Mouse (Mus musculus) hindbrain, postnatal 0 days (tissue): ENCODE results near the gene Trpc7. TPM values are rescaled to one million over a fixed set of nuclear protein-coding genes. Genes with fewer than 3 reads are reported as not detected.

Experiments used
- ATAC-seq: fragments of 200-750 bp; cut with Nextera tagmentation; 2 replicates; pipeline ENCODE4 v1.8.0; 2017; ENCODE audit warnings: mild to moderate bottlenecking, moderate TSS enrichment, moderate library complexity
- DNase-seq: peaks from one replicate; pipeline ENCODE4 v3.0.0-alpha.2; 2015; ENCODE audit warnings: low spot score
- H3K27ac ChIP-seq: fragments of 300-500 bp; sonication (generic); 2 replicates; pipeline ENCODE4 v1.5.1; 2014; ENCODE audit warnings: mild to moderate bottlenecking
- H3K27me3 ChIP-seq: fragments of 300-500 bp; sonication (generic); 2 replicates; pipeline ENCODE4 v1.6.1; 2014; ENCODE audit warnings: low read length, mixed read lengths; ENCODE audit not compliant: insufficient read depth
- H3K36me3 ChIP-seq: fragments of 300-500 bp; sonication (generic); 2 replicates; pipeline ENCODE4 v1.6.1; 2014; ENCODE audit warnings: low read length, mixed read lengths; ENCODE audit not compliant: insufficient read depth
- H3K4me1 ChIP-seq: fragments of 300-500 bp; sonication (generic); 2 replicates; pipeline ENCODE4 v1.6.1; 2014; ENCODE audit warnings: antibody characterized with exemption, low read length, mixed read lengths; ENCODE audit not compliant: insufficient read depth
- H3K4me2 ChIP-seq: fragments of 300-500 bp; sonication (generic); 2 replicates; pipeline ENCODE4 v1.6.1; 2014; ENCODE audit warnings: low read depth, mild to moderate bottlenecking, low read length, moderate library complexity, mixed read lengths
- H3K4me3 ChIP-seq: fragments of 300-500 bp; sonication (generic); 2 replicates; pipeline ENCODE4 v1.5.1; 2014; ENCODE audit warnings: low read length
- H3K9ac ChIP-seq: fragments of 300-500 bp; sonication (generic); replicated peaks from 2 replicates; pipeline ENCODE4 v1.6.1; 2014; ENCODE audit warnings: mild to moderate bottlenecking, low read length, moderate library complexity, mixed read lengths
- H3K9me3 ChIP-seq: fragments of 300-500 bp; sonication (generic); 2 replicates; pipeline ENCODE4 v1.6.1; 2016; ENCODE audit warnings: low read length, mixed read lengths
- CTCF ChIP-seq: IDR thresholded peaks from 2 replicates; pipeline ENCODE4 v1.5.1; 2016; ENCODE audit warnings: antibody characterized with exemption, control low read depth, low read depth
- WGBS: fragments of 180-500 bp; shearing (Covaris S2); extraction: QIAGEN DNeasy Blood & Tissue Kit; methylation state at CpG from one replicate; pipeline ENCODE4 v1.1.7; 2014; 5-methylcytosine and 5-hydroxymethylcytosine counted together
- polyA plus RNA-seq: library from polyadenylated mRNA; unstranded; fragments of >200 nt; fragmentation: Nextera tagmentation; extraction: Ambion mirVana; gene quantifications from 2 replicates; pipeline ENCODE4 v1.2.1, GENCODE M21; 2015
- total RNA-seq: library from RNA; depleted of rRNA; stranded (reverse); fragments of >200 nt; gene quantifications from 2 replicates; pipeline ENCODE4 v1.2.3, GENCODE M21; 2014

Gene Trpc7
- total and polyA plus RNA-seq, 2 experiments from 2014 or later: 3.3 to 9.6 TPM

DNA sequence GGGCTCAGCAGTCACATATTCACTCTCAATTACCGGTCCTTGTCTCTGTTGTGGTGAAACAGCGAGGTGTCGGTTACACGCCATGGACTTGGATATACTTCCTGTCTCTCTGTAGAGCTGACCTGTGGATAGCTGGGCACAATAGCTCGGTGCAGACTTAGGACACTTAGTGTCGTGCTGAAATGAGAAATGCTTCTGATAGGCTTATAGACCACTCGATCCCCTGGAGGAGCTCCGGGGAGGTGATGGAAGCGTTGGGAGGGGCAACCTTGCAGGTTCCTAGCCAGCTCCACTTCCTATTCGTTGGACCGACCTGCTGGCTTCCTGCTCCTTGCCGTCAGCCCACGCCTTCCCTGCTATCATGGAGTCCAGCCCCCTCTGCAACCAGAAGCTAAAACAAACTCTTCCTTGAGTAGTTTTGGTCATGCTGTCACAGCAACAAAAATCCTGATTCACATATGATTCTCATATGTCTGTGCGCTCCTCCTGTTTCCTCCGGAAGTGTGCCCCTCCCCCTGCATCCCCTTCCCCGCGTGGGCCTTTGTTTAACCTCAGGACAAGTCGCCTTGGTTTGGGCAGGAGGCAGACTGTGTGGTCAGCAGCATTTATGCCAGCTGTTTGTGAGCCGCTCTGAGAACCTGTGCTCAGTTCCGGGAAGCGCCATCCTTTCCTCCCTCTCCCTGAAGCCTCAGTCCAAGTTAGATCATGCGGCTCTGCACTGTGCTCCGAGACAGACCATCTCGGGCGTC is 130.3 kb downstream of the Trpc7 start:
- Histone ChIP-seq H3K27me3 (no peaks in the 10 kb centered on the region), H3K9me3 (no peaks in the 10 kb centered on the region), H3K4me1 (peaks cover 17% of the 10 kb centered on the region), H3K27ac (no peak overlapping the region), H3K4me3 (no peak overlapping the region), H3K9ac (no peak overlapping the region), H3K4me2 (peak overlapping the region; percentile 3), H3K36me3 (no peaks in the 10 kb centered on the region)
- ATAC-seq (no peak), DNase-seq (no peak)
- 51% methylated on average over 25 of the region's 25 CpGs for WGBS
- TF ChIP-seq CTCF: no peak

DNA sequence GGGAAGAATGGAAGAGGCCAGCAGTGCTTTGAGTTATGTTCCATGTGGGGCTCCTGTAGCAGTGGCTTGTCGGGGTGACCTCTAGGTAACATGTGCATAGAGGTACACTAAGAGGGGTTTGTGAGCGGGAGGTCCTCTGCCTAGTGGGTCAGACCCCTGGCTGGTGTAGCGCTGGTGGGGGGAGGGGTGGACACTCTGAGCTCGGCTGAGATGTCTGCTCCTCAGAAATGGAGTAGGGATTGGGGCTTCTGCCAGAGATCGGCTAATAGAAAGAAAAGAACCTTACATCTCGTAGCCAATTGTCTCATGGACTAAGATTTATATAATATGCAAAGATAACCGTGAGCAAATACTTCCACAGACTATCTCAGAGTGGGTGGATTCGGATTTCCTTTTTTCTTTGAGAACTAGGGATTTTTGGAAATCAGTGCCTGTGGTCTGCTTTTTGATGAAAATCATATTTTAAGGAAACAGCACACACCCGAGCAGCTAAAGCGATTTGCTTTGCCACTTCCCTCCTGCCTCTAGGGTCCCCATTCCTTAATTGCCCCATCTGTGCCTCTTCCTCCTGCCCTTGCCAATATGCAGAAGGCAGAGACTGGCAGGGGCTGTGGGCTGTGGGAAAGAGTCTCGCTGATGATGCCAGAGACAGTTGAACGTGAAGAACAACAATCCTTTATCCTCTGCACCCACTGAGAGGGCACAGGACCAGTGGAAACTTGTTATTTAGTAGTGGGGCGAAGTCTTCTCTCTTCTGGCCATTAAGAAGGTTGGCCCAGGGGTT is 133.2 kb downstream of the Trpc7 start:
- no peak for TF ChIP-seq CTCF
- H3K9ac ChIP-seq: no peak overlapping the region
- H3K4me2 ChIP-seq: 0 out of 2 replicates have a peak overlapping the region, but pooled peaks have one; percentile 8
- no peaks in the 10 kb centered on the region for H3K27me3 ChIP-seq
- no peaks in the 10 kb centered on the region for H3K9me3 ChIP-seq
- 0 out of 2 replicates have a peak, but pooled peaks have one; percentile 39 for ATAC-seq
- H3K4me1 ChIP-seq: peaks cover 12% of the 10 kb centered on the region; the same call in 1 of the 2 replicates
- H3K4me3 ChIP-seq: no peak overlapping the region
- no peaks in the 10 kb centered on the region for H3K36me3 ChIP-seq
- peak; percentile 68 for DNase-seq
- 30% methylated on average over 13 of the region's 13 CpGs for WGBS
- H3K27ac ChIP-seq: peak overlapping the region; percentile 11; the same call in 1 of the 2 replicates

DNA sequence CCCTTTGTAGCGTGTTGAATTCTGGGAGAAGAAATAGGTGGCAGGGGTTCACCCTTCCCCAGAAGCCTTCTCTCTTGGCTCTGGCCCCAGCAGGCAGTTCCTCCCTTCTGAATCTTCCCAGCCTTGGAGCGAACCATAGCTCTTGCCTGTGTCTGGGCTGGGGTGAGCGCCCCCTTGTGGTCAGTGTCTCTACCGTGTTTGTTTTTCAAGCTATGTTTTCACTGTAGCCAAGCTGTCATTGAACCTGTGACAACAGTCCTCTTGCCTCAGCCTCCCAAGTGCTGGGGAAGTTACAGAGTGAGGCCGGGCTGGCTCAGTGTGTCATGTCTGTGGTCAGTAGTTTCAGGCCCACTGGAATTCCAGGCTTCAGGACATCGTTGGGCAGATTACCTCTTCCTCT is 137.3 kb downstream of the Trpc7 start:
- Histone ChIP-seq H3K36me3 (no peaks in the 10 kb centered on the region), H3K4me2 (no peak overlapping the region), H3K27me3 (0 out of 2 replicates have a peak, but pooled peaks cover 2% of the 10 kb centered on the region), H3K9me3 (no peaks in the 10 kb centered on the region), H3K4me3 (no peak overlapping the region), H3K9ac (no peak overlapping the region), H3K4me1 (peaks cover 8% of the 10 kb centered on the region; the same call in 1 of the 2 replicates), H3K27ac (no peak overlapping the region)
- 35% methylated on average over 6 of the region's 6 CpGs for WGBS
- peak; percentile 90 for TF ChIP-seq CTCF
- no peak for ATAC-seq
- DNase-seq: peak; percentile 81

DNA sequence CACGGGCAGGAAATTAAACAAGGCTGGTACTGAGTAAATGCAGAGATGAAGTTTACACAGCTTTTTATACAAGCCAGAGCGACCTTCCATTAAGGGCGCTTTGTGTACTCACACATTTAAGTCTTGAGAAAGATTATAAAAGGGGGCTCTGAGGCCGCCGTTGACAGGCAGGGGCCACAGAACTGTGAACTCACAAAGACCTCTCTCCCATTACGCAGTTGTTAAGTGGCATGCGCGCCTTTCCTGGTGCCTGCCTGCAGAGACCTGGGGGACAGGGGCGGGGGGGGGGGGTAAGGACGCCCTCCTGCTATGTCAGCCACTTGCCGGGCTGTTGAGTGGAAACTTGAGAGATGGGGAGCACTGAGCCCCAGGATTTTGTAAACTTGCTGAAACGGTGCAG is 138.6 kb downstream of the Trpc7 start:
- Histone ChIP-seq H3K27ac (no peak overlapping the region), H3K9me3 (no peaks in the 10 kb centered on the region), H3K4me2 (no peak overlapping the region), H3K4me1 (peaks cover 10% of the 10 kb centered on the region), H3K4me3 (no peak overlapping the region), H3K36me3 (no peaks in the 10 kb centered on the region), H3K9ac (no peak overlapping the region), H3K27me3 (peaks cover 12% of the 10 kb centered on the region; the same call in 1 of the 2 replicates)
- no peak for ATAC-seq
- no peak for DNase-seq
- no peak for TF ChIP-seq CTCF
- WGBS: 75% methylated on average over 12 of the region's 12 CpGs

DNA sequence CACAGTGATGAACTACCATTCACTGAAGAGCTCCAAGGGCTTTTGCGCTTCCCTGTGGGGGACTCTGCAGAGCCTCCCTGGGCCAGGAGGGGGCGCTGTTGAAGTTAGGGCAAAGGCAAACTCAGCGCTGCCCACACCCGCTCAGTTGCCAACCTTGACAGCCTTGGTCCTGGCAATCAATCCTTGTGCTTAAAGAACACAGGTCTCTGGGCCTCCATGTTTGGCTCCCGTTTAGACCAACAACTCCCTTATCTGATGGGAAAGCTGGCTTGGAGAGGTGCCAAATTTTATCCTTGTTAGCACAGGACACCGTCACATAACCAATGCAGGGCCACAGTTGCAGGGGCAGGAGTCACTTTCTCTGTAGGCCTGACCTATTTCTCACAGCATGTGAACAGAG is 139.9 kb downstream of the Trpc7 start:
- ATAC-seq (no peak), DNase-seq (no peak)
- peaks cover 10% of the 10 kb centered on the region; the same call in 1 of the 2 replicates for H3K4me1 ChIP-seq
- no peaks in the 10 kb centered on the region for H3K36me3 ChIP-seq
- peak; percentile 31 for TF ChIP-seq CTCF
- peaks cover 26% of the 10 kb centered on the region for H3K27me3 ChIP-seq
- H3K27ac ChIP-seq: no peak overlapping the region
- no peak overlapping the region for H3K4me2 ChIP-seq
- H3K9me3 ChIP-seq: no peaks in the 10 kb centered on the region
- no peak overlapping the region for H3K4me3 ChIP-seq
- H3K9ac ChIP-seq: no peak overlapping the region
- WGBS: 67% methylated on average over 6 of the region's 6 CpGs

DNA sequence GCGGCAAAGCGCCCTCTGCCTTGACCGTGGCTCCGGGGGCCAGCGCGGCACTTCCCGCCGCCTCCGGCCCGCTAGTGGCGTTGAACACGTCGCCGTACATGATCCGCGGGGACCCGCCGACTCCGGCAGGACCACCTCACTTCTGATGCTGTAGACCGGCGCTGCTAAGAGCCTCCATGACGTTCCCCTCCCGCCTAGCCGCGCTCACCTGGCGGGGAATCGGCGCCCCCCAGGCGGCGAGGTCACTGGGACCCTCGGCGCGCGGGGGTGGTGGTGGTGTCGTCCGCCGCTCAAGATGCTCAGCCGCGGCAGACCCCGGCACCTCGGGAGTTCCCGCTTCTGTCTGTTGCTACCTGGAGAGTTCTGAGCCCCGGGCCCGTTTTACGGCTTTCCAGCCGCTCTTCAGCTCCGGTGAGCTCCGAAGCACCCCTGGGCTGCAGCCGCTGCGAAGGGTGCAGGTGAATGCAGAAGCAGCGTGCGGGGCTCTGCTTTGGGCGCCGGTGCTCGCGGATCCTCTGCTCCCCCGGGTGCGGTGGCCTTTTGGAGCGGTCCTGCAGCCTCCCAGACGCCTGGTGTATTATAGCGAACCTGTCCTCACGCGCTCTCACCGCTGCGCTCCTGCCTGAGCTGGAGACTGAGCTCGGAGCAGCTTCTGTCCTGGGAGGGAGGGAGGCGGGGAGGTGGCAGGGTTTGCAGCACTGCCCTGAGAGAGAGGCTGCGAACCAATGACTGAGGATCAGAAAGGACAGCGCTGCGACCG is 142.4 kb downstream of the Trpc7 start, which contains the start of gene Gm45623:
Gene Gm45623 (minus strand): TSS at position 636 of the 760 bp plus-strand sequence.
- WGBS: under 1% methylated on average over 60 of the region's 71 CpGs
- DNase-seq (peak; percentile 47), ATAC-seq (peak; percentile 34; the same call in 1 of the 2 replicates)
- Histone ChIP-seq H3K4me1 (peaks cover 10% of the 10 kb centered on the region; the same call in 1 of the 2 replicates), H3K27ac (peak within 1 kb of the TSS; percentile 26; the same call in 1 of the 2 replicates), H3K36me3 (no peaks in the 10 kb centered on the region), H3K4me3 (peak within 1 kb of the TSS; percentile 48), H3K9me3 (no peaks in the 10 kb centered on the region), H3K9ac (peak within 1 kb of the TSS; percentile 46), H3K4me2 (peak within 1 kb of the TSS; percentile 89), H3K27me3 (peaks cover 27% of the 10 kb centered on the region)
- TF ChIP-seq CTCF: no peak
